Mouse (Mus musculus) ovary, postnatal 36 days (tissue): ENCODE measurements around the gene Clspn.

Source experiments
- DNase-seq: peaks from one replicate; pipeline ENCODE4 v3.0.0; 2022; ENCODE audit warnings: low spot score, mixed read lengths

Clspn gene

DNA sequence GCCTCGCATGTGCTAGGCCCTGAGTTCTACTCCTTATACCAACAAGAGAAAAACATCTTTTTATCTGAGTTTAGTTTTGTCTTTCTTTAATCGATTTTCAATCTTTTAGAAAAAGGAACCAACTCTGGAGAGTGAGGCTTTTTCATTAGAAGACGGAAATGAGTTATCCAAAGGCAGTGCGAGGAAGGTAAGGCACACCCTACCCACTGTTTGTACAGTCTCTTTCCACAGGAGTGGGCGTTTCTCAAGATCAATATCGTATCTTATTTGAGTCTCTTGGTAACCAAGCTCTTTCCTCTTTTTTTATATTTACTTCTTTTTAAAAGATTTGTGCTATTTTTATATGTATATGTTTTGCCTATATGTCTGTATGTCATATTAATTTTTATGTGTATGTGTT is 7.1 kb downstream of the Clspn start:
- no peak for DNase-seq

GRCm38 (mm10) chr4:126567243-126567642 is 10.5 kb downstream of the Clspn start:
- no peak for DNase-seq

DNA sequence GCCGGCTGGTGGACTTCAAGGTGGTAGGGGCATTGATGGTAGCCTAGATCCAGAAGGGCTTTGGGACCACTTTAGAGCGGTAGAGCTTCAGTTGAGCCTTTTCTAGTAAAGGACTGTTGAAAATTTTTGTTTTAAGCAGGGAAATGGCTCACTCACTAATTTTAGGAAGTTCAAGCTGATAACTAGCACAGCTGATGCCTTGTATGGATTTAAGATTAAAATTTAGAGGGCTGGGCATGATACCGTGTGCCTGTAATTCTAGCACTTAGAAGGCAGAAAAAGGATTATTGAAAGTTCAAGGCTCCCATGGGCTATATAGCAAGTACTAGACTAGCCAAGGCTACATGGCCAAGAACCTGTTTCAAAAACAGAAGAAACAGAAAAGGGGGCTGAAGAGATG is 13.0 kb downstream of the Clspn start:
- no peak for DNase-seq

DNA sequence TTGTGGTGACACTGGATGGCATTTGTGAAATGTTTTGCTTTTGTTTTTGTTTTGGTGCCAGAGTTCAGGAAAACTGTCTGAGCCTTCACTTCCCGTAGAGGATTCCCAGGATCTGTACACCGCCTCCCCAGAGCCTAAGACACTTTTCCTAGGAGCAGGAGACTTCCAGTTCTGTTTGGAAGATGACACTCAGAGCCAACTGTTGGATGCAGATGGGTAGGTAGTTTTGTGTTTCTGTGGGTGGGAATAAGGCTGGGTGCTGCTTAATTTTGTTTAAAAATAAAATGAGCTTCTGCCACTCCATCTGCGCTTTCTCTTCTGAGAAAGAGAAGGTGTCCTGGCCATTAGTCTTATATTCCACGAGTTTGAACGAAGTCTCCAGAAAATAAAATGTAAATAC is 19.5 kb downstream of the Clspn start:
- no peak for DNase-seq

- no peak for DNase-seq
These were observed 21.2 kb downstream of the Clspn start for GRCm38 (mm10) chr4:126577920-126578319.

DNA sequence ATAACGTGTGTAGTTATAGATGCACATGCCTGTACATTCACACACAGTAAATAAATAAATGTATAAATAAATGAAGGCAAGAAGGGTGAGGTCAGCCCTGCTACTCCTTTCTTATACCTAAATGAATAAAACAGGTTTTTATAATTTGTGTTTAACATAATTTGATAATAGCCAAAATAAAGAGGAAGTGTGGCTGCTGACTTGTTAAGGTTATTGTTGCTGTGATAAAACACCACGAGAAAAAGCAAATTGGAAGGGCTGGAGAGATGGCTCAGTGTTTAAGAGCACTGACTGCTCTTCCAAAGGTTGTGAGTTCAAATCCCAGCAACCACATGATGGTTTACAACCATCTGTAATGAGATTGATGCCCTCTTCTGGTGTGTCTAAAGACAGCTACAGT is 22.3 kb downstream of the Clspn start:
- no peak for DNase-seq

GRCm38 (mm10) chr4:126585739-126586138 is 29.0 kb downstream of the Clspn start:
- DNase-seq = no peak

DNA sequence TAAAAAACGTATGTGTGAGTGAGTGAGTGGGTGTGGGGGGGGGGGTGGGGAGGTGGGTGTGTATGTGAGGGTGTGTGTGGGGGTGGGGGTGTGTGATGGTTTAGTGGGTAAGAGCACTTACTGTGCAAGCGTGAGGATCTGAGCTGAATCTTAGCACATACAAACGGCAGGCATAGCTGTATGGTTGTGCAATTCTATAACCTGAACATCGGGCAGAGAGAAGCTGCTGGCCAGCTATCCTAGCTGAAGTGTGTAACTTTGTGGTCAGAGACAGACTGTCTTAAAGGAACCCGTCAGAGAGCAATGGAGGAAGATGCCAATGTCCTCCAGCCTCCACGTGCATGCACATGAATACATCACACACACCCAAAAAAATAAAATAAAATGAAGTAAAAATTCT is 35.3 kb downstream of the Clspn start:
- DNase-seq = no peak

DNA sequence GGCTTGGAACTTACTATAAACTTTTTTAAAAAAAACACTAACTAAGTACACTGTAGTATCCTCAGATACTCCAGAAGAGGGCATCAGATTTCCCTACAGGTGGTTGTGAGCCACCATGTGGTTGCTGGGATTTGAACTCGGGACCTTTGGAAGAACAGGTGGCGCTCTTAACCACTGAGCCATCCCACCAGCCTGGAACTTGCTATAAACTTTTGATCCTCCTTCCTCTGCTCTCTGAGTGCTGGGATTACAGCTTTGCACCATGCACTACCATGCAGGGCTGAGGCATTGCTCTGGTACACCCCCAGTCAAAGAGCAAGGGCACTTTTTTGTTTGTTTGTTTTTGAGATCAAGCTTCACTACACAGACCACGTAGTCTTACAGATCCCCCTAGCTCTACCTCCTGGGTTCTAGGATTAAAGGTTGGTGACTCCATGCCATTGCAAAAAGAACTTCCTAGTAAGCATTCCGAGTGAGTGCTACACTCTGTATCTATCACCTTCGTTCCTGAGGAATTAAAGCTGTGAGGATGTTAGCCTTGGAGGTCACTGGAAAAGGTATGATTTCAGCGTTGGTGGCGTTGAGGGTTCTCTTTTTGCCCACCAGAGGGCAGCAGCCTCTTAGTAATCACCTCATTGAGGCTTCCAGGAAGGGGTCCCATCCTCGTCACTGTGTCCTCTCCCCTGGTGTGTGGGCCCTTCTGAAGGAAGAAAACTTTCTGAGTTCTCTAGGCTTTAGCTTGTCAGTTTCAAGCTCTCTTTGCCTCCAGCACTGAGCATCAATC is 43.4 kb downstream of the Clspn start:
- DNase-seq = peak; percentile 45

GRCm38 (mm10) chr4:126601597-126602444 is 45.1 kb downstream of the Clspn start:
- peak; percentile 26 for DNase-seq

DNA sequence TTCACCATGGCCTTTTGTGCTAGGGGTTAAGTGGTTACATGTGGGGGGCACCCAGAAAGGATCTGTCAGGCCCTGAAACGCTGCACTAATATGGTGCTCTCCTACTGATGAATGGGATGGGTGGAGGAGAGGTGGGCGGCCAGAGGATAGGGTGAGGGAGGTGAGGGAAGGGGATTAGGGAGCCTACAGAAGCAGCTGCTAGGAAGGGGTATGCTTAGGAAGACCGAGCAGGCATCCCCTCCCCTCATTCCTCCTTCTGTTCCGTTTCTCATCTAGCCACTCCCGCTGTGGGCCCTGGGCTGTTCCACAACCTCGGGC is 45.7 kb downstream of the Clspn start:
- no peak for DNase-seq

DNA sequence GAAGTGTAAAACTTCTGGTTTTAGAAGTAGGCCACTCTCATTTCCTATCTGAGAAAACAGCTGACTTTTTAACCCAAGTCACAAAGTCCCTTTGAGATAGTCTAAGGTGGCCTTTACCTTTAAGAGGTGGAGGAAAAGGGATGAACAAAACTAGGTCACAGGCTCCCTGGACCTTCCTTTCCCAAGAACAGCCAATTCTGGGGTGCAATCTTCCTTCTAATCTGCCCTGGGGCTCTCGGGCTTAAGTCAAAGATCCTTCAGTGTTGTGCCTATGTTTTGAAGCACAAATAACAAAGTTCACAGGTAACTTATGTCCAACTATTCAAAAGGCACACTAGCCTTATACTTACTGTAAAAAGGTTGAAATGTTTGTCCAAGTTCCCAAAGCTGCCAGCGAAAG is 47.4 kb downstream of the Clspn start:
- no peak for DNase-seq

DNA sequence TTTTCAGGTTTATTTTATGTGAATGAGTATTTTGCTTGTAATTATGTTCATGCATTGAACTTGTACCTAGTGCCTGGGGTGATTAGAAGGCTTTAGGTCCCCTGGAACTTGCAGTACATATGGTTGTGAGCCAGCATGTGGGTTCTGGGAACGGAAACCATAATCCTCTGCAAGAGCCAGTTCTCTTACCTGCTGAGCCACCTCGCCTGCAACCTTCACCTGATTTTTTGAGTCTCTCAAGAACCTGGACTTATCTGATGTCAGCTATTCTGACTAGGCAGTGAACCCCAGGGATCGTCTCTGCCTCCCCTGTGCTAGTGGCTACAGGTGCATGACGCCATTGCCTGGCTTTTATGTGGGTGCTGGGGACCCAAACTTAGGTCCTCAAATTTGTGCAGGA is 49.0 kb downstream of the Clspn start:
- no peak for DNase-seq

GRCm38 (mm10) chr4:126609606-126610181 is 53.0 kb downstream of the Clspn start, which contains the start of gene 5730409E04Rik:
5730409E04Rik (plus strand) TSS chr4:126609818.
- peak; percentile 82 for DNase-seq

GRCm38 (mm10) chr4:126611991-126612390 is 55.3 kb downstream of the Clspn start:
- no peak for DNase-seq

DNA sequence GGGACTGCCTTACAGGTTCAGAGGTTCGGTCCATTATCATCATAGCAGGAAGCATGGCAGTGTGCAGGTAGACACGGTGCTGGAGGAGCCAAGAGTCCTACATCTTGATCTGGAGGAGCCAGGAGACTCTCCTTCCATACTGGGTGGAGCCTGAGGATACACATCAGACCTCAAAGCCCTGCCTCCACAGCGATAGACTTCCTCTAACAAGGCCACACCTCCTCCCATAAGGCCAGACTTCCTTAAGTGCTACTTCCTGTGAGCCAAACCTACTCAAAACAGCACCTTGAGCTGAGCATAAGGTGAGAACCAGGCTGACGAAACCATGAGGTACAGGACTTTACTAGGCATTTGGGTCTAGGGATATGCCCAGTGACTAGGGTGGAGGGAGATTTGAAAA is 59.6 kb downstream of the Clspn start:
- DNase-seq = no peak

DNA sequence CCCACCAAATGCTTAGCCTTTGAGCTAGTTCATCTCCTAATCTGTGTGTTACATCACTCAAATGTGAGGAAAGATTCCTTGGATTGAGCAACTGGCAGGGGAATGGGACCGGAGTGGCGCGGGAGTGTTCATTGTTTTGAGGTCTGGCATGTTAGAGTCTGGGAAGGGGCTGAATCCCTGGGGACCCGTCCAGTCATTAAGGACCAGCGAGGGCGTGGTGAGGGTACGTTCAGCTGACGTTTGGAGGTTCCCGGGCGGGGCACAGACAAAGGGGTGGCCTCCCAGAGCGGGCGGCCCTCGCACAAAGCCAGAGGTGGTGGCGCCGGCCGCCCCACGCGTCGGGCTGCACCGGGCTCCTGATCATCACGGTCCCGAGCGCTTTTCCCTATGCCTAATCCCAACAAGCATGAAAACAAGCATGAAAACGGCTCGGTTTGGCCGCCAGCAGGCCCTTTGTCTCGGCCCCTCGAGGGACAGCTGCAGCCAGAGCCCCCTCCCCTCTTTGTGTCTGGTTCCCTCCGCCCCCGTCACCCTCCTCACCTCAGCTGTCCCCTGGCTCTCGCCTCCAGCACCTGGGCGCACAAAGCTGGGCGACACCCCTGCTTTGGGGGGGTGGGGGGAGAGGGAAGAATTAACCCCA is 63.1 kb downstream of the Clspn start:
- no peak for DNase-seq

DNA sequence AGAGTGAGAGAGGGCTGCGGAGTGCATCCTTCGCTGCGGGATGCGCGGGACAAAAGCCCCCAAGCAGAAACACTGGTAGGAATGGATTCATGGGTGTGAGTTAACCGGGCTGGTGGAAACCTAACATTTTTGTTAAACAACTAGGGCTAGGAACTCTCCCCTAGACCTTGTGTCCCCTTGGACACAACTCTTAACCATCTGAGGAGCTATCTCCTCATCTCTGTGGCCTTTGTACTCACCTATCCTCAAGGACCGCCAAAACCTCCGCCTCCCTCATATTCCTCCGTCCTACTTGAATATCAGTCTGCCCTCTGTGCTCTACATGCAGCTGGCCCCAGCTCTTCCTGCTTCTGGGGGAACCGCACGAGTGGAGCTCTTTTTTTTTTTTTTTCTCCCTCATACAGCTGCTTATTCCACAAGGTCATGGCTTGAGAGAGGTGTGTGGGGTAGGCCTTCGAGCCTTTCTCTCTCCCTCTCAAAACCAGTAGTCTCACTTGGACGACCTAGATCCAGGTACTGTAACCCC is 63.7 kb downstream of the Clspn start:
- no peak for DNase-seq

DNA sequence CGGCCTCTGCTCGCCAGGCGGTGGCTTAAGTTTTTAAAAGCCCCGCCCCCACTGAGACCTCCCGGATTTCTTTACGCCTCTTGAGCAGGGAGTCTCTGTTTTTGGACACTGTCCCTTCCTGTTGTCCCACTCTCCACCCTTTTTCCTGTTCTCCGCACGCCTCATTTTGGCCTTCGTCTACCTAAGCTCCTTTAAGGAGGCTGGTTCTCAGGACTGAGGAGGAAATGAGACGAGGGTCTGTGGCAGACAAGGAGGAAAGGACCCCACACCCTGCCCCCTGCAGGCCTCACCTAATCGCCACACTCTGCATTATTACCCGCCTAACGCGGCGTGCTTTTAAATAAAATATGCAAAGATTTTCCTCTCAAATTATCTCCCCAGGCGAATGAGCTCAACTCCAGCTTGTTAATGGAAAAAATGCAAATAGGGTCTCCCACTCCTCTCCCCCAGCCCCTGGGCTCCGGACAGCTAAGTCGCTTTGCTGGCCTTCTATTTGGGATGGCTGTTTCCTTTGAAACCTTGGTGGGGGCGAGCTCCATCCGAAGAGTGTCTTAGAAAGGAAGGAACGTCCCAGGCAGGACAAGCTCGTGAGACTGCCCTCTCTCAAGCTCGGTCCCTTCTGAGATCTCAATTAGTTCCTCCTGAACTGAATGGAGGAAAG is 70.4 kb downstream of the Clspn start:
- no peak for DNase-seq

- DNase-seq = no peak
These were observed 75.2 kb downstream of the Clspn start for GRCm38 (mm10) chr4:126631922-126632321.

DNA sequence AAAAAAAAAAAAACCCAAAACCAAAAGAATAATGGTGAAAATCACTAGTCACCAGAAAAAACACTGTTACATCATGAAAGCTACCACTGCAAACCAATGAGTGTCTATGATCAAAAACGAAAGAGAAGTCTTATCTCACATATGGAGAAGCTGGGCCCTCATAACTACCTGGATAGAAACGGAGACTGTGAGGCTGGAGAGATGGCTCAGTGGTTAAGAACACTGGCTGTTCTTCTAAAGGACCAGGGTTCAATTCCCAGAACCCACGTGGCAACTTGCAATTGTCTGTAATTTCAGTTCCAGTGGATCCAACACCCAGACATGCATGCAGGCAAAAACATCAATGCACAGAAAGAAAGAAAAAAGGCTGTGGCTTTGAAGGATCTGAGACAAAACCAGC is 75.9 kb downstream of the Clspn start:
- DNase-seq = no peak

GRCm38 (mm10) chr4:126636330-126636729 is 79.6 kb downstream of the Clspn start:
- DNase-seq = no peak
